Mouse (Mus musculus) intestine, embryonic 16.5 days (tissue): ENCODE data around the gene Cep128. TPM values are rescaled to one million over a fixed set of nuclear protein-coding genes. Genes with fewer than 3 reads are reported as not detected.
"Not testable (repeated sequence)": the region's sequence is repeated elsewhere in the genome, so short reads cannot be mapped to it uniquely, and the experiment has no call there.

Experiments used
- ATAC-seq: fragments of 200-750 bp; cut with Nextera tagmentation; 2 replicates; pipeline ENCODE4 v1.8.0; 2017; ENCODE audit warnings: moderate TSS enrichment, moderate library complexity
- H3K27ac ChIP-seq: fragments of 300-500 bp; sonication (generic); 2 replicates; pipeline ENCODE4 v1.5.1; 2014; ENCODE audit warnings: mild to moderate bottlenecking, low read length
- H3K27me3 ChIP-seq: fragments of 300-500 bp; sonication (generic); replicated peaks from 2 replicates; pipeline ENCODE4 v1.6.1; 2014; ENCODE audit warnings: low read length, control low read depth, mixed read lengths; ENCODE audit not compliant: control insufficient read depth, insufficient read depth
- H3K36me3 ChIP-seq: fragments of 300-500 bp; sonication (generic); 2 replicates; pipeline ENCODE4 v1.6.1; 2014; ENCODE audit warnings: low read length, control low read depth; ENCODE audit not compliant: control insufficient read depth, insufficient read depth
- H3K4me1 ChIP-seq: fragments of 300-500 bp; sonication (generic); 2 replicates; pipeline ENCODE4 v1.6.1; 2014; ENCODE audit warnings: low read length, control low read depth, mixed read lengths; ENCODE audit not compliant: control insufficient read depth, insufficient read depth
- H3K4me2 ChIP-seq: fragments of 300-500 bp; sonication (generic); 2 replicates; pipeline ENCODE4 v1.6.1; 2014; ENCODE audit warnings: low read depth, low read length, control low read depth
- H3K4me3 ChIP-seq: fragments of 300-500 bp; sonication (generic); 2 replicates; pipeline ENCODE4 v1.5.1; 2014; ENCODE audit warnings: mild to moderate bottlenecking, low read length
- H3K9ac ChIP-seq: fragments of 300-500 bp; sonication (generic); 2 replicates; pipeline ENCODE4 v1.6.1; 2014; ENCODE audit warnings: low read depth, low read length
- H3K9me3 ChIP-seq: fragments of 300-500 bp; sonication (generic); 2 replicates; pipeline ENCODE4 v1.6.1; 2016; ENCODE audit warnings: low read length, control low read depth; ENCODE audit not compliant: control insufficient read depth
- WGBS: fragments of 180-500 bp; shearing (Covaris S2); extraction: QIAGEN DNeasy Blood & Tissue Kit; methylation state at CpG from one replicate; pipeline ENCODE4 v1.1.7; 2014; 5-methylcytosine and 5-hydroxymethylcytosine counted together
- microRNA-seq: library from miRNA; unstranded; fragments of <30 nt; microRNA quantifications from one replicate; pipeline ENCODE4, GENCODE M21; 2016
- polyA plus RNA-seq: library from polyadenylated mRNA; unstranded; fragments of >200 nt; fragmentation: Nextera tagmentation; extraction: Ambion mirVana; gene quantifications from 2 replicates; pipeline ENCODE4 v1.2.1, GENCODE M21; 2015

Cep128 gene
- polyA plus RNA-seq, 1 experiment from 2014 or later = 6.3 TPM

- 84% methylated on average over 6 of the region's 6 CpGs for WGBS
- Histone ChIP-seq H3K36me3 (no peaks in the 10 kb centered on the region), H3K4me1 (no peaks in the 10 kb centered on the region), H3K9me3 (no peaks in the 10 kb centered on the region), H3K27ac (no peak overlapping the region), H3K9ac (no peak overlapping the region), H3K4me2 (no peak overlapping the region), H3K4me3 (no peak overlapping the region), H3K27me3 (no peaks in the 10 kb centered on the region)
- no peak for ATAC-seq
These were observed 396.9 kb downstream of the Cep128 start for GRCm38 (mm10) chr12:90987259-90987658.

- Histone ChIP-seq H3K4me1 (no peaks in the 10 kb centered on the region), H3K9me3 (no peaks in the 10 kb centered on the region), H3K27ac (no peak overlapping the region), H3K4me3 (no peak overlapping the region), H3K36me3 (no peaks in the 10 kb centered on the region), H3K4me2 (no peak overlapping the region), H3K27me3 (no peaks in the 10 kb centered on the region), H3K9ac (no peak overlapping the region)
- no peak for ATAC-seq
- WGBS = 91% methylated on average over 4 of the region's 4 CpGs
These were observed 402.2 kb downstream of the Cep128 start for GRCm38 (mm10) chr12:90982018-90982417.

- H3K27ac ChIP-seq, H3K36me3 ChIP-seq, H3K27me3 ChIP-seq, ATAC-seq, H3K9me3 ChIP-seq, H3K4me2 ChIP-seq, H3K9ac ChIP-seq, H3K4me3 ChIP-seq, H3K4me1 ChIP-seq: not testable (repeated sequence)
- 90% methylated on average over 9 of the region's 9 CpGs for WGBS
These were observed 407.8 kb downstream of the Cep128 start for GRCm38 (mm10) chr12:90976406-90976805.

- Histone ChIP-seq H3K36me3 (no peaks in the 10 kb centered on the region), H3K27me3 (no peaks in the 10 kb centered on the region), H3K4me2 (no peak overlapping the region), H3K27ac (no peak overlapping the region), H3K9me3 (no peaks in the 10 kb centered on the region), H3K4me1 (no peaks in the 10 kb centered on the region), H3K4me3 (no peak overlapping the region), H3K9ac (no peak overlapping the region)
- ATAC-seq = no peak
- WGBS = 28% methylated on average over 2 of the region's 2 CpGs
These were observed 408.8 kb downstream of the Cep128 start for GRCm38 (mm10) chr12:90975429-90975828.

- Histone ChIP-seq H3K27ac (no peak overlapping the region), H3K4me2 (no peak overlapping the region), H3K36me3 (no peaks in the 10 kb centered on the region), H3K4me1 (no peaks in the 10 kb centered on the region), H3K9me3 (no peaks in the 10 kb centered on the region), H3K9ac (no peak overlapping the region), H3K27me3 (no peaks in the 10 kb centered on the region), H3K4me3 (no peak overlapping the region)
- ATAC-seq = no peak
- 77% methylated on average over 3 of the region's 3 CpGs for WGBS
These were observed 413.1 kb downstream of the Cep128 start for GRCm38 (mm10) chr12:90971156-90971555.

- Histone ChIP-seq H3K36me3 (no peaks in the 10 kb centered on the region), H3K27me3 (no peaks in the 10 kb centered on the region), H3K9me3 (no peaks in the 10 kb centered on the region), H3K4me3 (no peak overlapping the region), H3K4me1 (no peaks in the 10 kb centered on the region), H3K9ac (no peak overlapping the region), H3K4me2 (no peak overlapping the region), H3K27ac (no peak overlapping the region)
- no peak for ATAC-seq
- WGBS = 79% methylated on average over 5 of the region's 5 CpGs
These were observed 422.7 kb downstream of the Cep128 start for GRCm38 (mm10) chr12:90961386-90962017.

- no peaks in the 10 kb centered on the region for H3K27me3 ChIP-seq
- no peak overlapping the region for H3K9ac ChIP-seq
- H3K9me3 ChIP-seq = no peaks in the 10 kb centered on the region
- H3K4me2 ChIP-seq = no peak overlapping the region
- H3K4me1 ChIP-seq = no peaks in the 10 kb centered on the region
- no peak overlapping the region for H3K27ac ChIP-seq
- no peak for ATAC-seq
- H3K4me3 ChIP-seq = no peak overlapping the region
- 73% methylated on average over 7 of the region's 7 CpGs for WGBS
- H3K36me3 ChIP-seq = no peaks in the 10 kb centered on the region
These were observed 429.3 kb downstream of the Cep128 start for GRCm38 (mm10) chr12:90954740-90955473.

Small RNA genes within 50 kb of the gene (microRNA-seq; reads per million reads assigned to microRNA genes)
- not detected for gene Gm44370

Other genes with a start within 250 kb of the Cep128 start
- gene Tshr, start 154 bp upstream of the Cep128 start, polyA plus RNA-seq = 0.16 and 0.22 TPM in 2 replicates
- gene Gtf2a1, start 206.1 kb upstream of the Cep128 start, polyA plus RNA-seq = 29.9 and 32.3 TPM in 2 replicates